Mouse (Mus musculus) kidney, adult 18-20 months (tissue): ENCODE data around the gene Zfp235.

Experiments
- DNase-seq: peaks from one replicate; pipeline ENCODE4 v3.0.0; 2021

Zfp235 gene

GRCm38 (mm10) chr7:24133996-24134828 is at the start of gene Zfp235:
Gene Zfp235 (plus strand): TSS chr7:24134169.
- peak; percentile 88 for DNase-seq

DNA sequence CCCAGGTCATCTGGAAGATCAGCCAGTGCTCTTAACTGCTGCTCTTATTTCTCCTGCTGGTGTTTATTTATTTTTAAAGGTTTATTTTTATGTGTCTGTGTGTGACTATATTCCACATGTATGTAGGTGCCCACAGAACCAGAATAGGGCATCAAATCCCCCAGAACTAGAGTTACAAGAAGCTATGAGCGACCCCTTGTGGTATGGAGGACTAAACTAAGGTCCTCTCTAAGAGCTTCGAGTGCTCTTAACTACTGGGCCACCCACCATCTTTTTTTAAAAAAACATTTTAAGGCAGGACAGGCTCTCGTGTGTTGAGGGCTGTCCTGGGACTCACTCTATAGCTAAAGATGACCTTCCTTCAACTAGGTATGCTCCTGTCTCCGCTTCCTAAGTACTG is 47.1 kb upstream of the Zfp235 start:
- DNase-seq, result no peak

DNA sequence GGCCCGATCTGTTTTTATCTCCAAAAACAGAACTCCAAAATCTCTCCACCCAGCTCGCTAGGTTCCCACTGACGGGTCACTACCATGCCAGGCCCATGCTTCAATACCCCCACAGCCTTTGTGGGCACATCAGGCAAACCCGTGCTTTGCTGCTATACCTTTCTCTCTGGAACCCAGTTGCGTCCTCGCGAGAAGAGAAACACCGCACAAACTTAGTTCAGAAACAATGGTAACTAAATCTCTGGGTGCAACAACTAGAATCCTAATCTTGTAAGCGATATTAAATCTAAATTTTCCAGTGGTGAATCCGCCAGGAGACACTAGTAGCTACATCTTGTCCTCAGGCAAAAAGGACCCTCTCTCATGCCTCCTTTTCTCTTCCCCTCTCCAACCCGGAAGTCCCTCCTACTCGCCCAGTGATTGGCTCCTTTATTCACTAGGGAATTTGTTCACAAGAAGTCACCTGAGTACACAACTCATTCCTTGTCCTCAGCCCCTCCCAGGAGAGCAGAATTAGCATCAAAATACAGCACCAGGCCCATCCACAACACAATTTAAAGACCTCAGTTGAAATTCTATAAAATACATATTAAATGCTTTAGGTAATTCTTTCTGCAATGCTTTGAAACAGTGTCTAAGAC is 46.4 kb upstream of the Zfp235 start:
- no peak for DNase-seq

- no peak for DNase-seq
Measured at GRCm38 (mm10) chr7:24104403-24104802, 29.6 kb upstream of the Zfp235 start.

GRCm38 (mm10) chr7:24105144-24105703 is 28.7 kb upstream of the Zfp235 start:
- DNase-seq, result no peak

- no peak for DNase-seq
Measured at GRCm38 (mm10) chr7:24110839-24111238, 23.1 kb upstream of the Zfp235 start.

- DNase-seq, result no peak
Measured at GRCm38 (mm10) chr7:24111772-24112155, 22.2 kb upstream of the Zfp235 start.

DNA sequence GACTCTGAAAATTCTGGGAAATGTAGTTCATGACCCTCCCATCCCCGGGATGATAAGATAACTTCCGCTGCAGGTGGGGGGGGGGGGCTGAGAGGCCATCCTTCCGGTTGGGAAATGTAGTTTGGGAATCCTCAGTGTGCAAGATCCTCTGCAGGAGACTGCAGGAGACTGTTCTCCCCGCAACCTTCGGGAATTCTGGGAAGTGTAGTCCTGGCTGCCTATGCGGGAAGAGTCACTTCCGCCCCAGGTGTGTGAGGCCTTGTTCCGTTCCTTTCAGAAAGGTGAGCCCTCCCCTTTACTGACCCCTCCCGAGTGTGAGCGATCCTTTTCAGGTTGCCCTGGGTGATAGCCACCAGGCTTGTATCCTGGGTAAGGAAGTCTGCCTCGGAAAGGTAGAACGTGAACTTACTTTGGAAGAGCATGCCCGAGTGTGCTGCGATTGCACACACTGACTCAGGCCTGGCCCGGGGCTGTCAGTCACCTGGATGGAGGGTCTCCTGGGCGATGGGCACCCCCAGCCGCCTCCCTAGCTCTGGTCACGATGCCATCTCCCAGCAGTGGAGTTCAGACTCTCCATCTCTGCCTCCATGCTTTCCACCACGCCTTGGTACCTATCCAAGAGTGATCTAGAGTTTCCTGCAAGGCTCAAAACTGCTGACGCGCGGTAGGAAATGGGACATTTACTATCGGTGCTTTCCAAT is 21.7 kb upstream of the Zfp235 start, which contains the start of gene Zfp112:
Zfp112 (plus strand) TSS at position 159 of the 701 bp plus-strand sequence.
- DNase-seq, result peak; percentile 83

DNA sequence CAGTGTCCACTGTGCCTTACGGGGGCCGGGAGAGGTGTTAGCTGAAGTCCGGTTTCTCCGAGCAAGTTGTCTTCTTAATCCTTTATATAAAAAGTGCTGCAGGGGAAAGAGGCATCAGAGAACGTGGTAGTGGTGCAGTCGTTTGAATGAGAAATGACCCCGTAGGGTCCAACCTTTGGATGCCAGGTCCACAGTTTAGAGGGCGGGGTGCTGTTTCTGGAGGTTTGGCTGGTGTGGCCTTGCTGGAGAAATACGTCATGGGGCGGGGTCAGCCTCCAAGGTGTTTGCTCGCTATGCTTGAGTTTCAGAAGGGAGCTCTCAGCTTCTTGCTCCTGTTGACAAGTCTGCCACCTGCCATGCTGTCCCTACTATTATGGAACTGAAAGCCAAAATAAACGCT is 21.0 kb upstream of the Zfp235 start:
- DNase-seq, result peak; percentile 83

DNA sequence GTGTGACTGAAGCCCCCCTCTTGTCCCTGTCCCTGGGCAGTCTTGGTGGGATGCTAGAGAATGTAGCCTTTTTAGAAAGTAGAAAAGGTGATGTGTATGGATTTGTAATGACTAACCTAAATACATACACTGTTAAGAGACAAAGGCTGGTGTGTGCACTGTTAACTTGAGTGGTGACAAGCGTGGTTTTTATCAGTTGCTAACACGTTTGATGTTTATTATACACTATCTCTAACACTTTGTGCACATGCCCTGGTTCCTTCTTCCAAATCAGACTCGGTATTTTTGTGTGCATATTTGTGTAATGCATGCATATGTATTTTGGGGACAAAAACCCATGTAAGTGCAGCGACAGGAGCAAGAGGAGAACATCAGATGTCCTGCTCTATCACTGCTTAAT is 17.3 kb upstream of the Zfp235 start:
- DNase-seq, result no peak

GRCm38 (mm10) chr7:24133425-24133995 is 459 bp upstream of the Zfp235 start:
- no peak for DNase-seq

GRCm38 (mm10) chr7:24142566-24142965 is 8.6 kb downstream of the Zfp235 start:
- no peak for DNase-seq

GRCm38 (mm10) chr7:24153272-24153671 is 19.3 kb downstream of the Zfp235 start:
- peak; percentile 41 for DNase-seq

DNA sequence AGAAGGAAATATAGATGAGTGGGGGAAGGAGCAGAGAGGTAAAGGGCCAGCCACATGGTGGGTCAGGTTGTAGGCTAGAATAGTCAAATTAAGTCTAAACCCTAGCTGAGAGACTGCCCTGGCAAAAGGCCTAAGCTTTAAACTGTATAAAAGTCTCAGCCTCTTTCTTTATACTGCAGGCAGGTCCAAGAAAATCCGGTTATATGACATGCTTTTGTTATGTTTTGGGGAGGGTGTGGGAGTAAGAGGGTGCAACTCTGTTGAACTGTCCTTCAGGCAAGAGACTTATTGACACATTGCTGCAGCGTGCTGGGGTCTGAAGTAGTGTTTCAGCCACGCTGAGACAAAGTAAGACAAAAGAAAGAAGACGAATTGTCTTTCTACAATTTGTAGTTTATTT is 38.2 kb downstream of the Zfp235 start:
- no peak for DNase-seq

DNA sequence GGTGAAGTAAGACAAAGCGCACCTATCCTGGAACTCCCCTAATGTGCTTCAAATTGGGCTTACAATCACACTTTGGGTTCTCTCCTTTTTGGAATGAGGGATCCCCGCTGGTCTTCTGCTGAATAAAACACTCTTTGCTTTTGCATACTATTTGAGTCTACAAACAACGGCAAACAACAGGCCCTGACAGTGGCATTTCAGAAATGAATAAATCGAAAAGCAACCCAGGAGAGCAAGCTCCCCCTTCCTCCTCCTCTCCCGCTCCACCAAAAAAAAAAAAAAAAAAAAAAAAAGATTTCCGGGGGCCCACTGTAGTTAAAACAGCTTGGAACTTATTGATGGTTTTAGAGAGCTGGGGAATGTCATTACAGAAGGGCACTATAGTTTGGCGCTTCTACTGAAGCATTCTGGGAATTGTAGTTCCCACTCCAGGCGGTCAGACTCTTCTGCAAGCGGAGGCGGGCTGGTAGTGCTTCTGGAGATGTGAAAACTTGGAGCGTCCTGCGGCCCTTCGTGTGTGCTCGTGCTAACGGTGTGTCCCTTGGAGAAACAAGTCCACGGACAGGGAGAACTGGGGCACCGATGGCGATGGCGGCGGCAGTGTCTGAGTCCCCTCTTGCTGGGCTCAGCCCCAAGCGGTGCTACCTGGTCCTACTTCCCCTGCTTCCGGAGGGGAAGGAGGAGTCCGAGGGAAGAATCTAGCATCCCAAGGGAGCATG is 40.8 kb downstream of the Zfp235 start, which contains the start of gene Zfp114:
Zfp114 (plus strand) TSS at position 443 of the 719 bp plus-strand sequence.
- DNase-seq, result peak; percentile 70

GRCm38 (mm10) chr7:24175337-24175711 is 41.4 kb downstream of the Zfp235 start:
- DNase-seq, result no peak

DNA sequence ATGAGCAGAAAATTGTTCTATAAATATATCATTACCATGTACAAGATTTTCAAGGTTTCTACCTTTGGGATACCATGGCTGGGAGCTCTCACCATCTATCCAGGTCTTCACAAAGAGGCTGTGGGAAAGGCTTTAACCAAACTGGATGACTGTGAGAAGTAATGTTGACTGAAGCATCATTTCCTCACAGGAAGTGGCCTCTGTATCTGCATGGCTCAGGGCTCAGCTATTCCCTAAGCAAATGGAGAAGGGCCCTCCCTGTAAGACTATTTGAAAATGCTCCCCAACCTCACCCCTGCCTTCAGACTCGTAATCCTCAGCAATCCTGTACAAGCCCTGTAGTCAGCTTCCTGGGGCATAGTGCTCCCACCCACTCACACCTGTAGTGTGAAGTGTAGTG is 53.6 kb downstream of the Zfp235 start:
- no peak for DNase-seq

DNA sequence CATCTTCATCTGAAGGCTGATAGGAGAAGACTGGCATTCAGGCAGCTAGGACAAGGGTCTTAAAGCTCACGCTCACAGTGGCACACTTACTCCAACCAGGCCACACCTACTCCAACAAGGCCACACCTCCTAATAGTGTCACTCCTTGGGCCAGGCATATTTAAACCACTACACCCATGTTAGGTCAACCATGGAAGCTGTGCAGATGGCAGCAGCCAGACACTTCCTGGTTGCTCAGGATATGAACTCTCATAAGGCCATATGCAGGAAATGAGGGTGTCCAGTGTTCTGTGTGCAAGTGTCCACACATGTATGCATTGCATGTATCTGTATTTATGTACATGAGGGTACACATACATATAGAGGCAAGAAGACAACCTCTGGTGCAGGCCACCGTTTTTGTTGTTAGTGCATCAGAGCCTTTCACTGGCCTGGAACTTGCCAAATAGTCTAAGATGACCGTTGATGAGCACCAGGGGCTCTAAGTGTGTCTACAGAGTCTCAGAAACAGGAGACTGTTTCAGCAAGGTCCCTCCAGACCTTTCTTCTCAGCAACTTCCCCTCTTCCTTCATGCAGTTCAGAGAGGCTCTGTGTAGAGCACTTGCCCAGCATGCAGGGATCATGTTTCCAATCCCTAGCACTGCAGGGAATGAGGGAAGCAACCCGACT is 55.1 kb downstream of the Zfp235 start:
- DNase-seq, result no peak

GRCm38 (mm10) chr7:24189571-24189944 is 55.6 kb downstream of the Zfp235 start:
- DNase-seq, result no peak

DNA sequence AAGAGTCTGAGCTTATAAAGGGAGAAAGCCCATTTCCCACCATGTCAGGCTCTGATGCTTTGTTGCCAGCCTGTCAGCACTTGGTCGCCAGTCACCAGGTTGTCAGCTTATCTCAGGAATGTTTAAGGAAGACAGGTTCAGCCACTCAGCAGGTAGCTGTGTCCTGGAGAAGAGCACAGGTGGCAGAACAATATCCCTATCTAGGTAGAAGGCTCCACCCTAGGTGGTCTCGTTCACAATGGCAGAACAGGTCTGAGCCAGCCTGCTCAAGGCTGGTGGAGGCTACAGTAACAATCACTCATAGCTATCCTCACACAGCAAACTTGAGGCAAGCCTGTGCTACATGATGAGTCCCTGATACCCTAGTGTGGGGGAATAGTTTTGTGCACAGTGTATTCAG is 57.4 kb downstream of the Zfp235 start:
- DNase-seq, result no peak
